Mouse (Mus musculus): ENCODE data around the gene Bnip3. TPM values are rescaled to one million over a fixed set of nuclear protein-coding genes. Genes with fewer than 3 reads are reported as not detected.

Bnip3 gene
- total RNA-seq (2023), result 1 to 10 TPM; 6.1 to 9.1 TPM

GRCm38 (mm10) chr7:138909277-138910192, at the start of gene Bnip3:
Gene Bnip3 (minus strand): TSS chr7:138909519.

GRCm38 (mm10) chr7:138940612-138941461, 31.5 kb upstream of the Bnip3 start, which contains the start of gene Jakmip3:
Gene Jakmip3 (plus strand): TSS chr7:138940730.

DNA sequence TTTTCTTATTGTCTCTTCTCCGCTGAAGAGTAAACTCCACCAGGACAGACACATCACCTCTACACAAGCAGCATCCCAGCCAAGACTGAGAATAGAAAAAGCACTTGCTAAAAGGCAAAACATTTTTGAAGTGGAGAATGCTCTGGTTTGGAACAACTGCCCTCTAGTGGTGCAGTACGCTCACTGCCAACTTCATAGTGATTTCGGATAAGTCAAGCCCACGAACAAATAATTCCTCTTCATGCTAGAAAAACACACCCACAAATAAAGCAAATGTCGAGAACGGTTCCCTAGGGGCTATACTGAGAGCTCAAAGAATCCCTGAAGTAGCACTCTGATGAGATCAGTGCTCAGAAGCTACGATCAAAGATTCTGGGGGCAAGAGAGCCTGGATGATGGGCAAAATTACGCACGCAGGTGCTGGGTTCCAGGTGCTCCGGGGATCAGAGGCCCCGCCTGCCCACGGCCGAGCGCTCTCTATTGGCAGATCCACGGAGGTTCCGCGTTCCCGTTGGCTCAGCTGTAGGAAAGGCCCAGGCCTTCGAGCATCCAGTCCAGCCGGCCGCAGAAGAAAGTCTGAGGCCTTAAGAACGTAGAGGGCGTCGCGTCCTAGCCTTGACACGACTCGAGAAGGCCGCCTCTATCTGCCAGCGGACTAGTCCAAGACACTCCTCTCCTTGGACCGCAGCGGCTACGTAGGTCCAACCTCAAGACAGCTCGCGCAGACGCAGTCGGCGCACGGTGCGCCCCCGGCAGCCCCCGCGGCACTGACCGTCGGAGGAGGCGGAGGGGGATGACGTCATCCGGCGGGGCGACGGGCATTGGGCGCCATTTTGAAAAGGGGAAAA, 63.6 kb downstream of the Bnip3 start, which contains the start of the genes Ppp2r2d and Mapk1ip1:
Gene Ppp2r2d, plus strand, starts transcription at position 536 of the 848 bp plus-strand sequence.
Gene Mapk1ip1, minus strand, starts transcription at position 730 of the 848 bp plus-strand sequence.

Other genes with a start within 250 kb of the Bnip3 start
- 10 to 100 TPM; 54.3 to 55.7 TPM for gene Ppp2r2d, start 63.4 kb downstream of the Bnip3 start, total RNA-seq (2023)
- gene Mapk1ip1, start 63.2 kb downstream of the Bnip3 start, total RNA-seq (2023), result 10 to 100 TPM; 51.8 to 55.7 TPM
- not detected for gene Jakmip3, start 31.2 kb upstream of the Bnip3 start, total RNA-seq (2023)
- gene Dpysl4, start 176.5 kb upstream of the Bnip3 start, total RNA-seq (2023), result not detected